Mouse (Mus musculus) c-Kit-positive CD71-negative TER-119-negative erythroid progenitor cells, embryonic 14.5 days (primary cell): ENCODE data around the gene Wdfy4.

Experiments
- DNase-seq: peaks from one replicate; pipeline ENCODE4 v3.0.0-alpha.2; 2013; ENCODE audit warnings: low read depth

The Wdfy4 gene

DNA sequence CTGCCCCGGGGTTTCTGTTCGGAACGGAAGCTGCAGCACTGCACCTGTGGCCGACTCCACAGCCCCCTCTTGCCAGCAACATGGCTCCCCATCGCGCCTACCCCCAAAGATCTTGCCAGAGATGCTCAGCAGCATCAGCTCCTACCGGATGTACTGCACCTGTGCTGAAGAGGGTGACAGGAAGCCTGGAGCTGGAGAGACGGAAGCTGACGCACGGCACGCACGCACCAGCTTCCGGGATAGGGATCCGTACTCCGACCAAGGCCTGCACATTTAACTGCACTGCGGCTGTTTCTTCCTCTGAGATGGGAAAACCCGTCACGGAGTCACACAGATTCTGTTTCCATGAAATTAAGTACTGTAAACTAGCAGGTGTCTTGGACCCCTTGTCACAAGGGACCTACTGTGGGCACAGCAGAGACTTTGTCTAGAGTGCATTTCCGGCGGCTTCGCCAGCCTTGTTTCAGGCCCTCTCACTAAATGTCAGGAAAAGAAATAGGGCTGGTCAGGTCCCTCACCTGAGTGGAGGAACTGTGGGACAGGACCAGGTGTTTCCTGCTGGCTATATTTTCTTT, 4.6 kb upstream of the Wdfy4 start:
- DNase-seq: no peak

DNA sequence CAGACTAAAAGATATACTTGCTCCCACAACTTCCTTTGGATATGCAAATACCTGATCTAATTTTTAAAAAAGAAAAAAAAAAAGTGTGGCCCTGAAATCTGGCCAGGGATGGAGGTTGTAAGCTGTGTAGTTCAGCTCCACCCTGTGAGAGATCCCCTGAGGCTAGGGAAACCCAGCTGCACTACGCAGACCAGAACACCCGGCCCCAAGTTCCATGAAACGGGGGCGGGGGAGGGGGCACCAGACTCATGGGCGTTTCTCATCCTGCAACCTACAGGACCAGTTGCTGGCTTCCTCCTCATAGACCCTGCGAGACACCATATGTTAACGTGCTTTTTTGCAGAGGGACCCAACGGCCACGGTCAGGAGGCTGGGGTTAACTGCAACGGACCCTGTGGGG, 3.9 kb upstream of the Wdfy4 start:
- no peak for DNase-seq

DNA sequence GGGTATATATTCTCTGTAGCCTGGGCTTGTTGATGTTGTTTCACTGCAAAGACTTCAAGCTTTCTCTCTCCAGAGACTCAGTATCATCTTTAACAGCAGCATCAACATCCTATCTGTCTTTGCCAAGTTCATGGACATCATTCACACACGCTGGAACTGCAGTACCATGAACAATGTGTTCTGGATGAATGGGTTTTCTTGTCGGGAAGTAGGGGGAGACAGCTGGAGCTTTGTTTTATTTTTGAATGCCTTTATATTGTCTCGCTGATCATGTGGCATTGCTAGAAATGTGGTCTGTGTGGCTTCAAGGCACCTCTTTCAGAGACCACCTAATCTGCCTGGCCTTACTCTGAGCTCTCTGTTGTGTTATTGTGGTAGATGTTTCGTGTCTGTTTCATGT, 1.9 kb upstream of the Wdfy4 start:
- no peak for DNase-seq

DNA sequence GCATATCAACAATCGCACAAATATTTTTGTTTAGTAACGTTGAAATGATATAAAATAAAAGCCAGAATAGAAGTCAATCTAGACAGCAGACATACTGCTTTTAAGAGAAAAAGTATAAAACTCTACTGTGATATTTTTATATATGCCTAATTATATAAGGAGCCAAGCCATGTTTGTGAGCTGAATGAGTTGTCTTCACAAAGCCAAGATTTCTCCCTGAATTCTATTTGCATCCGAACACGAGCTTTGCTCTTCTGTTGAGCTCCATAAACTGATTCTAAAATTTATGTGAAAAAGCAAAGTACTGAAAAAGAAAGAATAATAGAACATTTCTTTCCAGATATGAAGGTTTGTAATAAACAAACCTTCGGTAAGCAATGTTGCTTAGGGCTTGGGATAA, 5.2 kb downstream of the Wdfy4 start:
- DNase-seq: no peak

DNA sequence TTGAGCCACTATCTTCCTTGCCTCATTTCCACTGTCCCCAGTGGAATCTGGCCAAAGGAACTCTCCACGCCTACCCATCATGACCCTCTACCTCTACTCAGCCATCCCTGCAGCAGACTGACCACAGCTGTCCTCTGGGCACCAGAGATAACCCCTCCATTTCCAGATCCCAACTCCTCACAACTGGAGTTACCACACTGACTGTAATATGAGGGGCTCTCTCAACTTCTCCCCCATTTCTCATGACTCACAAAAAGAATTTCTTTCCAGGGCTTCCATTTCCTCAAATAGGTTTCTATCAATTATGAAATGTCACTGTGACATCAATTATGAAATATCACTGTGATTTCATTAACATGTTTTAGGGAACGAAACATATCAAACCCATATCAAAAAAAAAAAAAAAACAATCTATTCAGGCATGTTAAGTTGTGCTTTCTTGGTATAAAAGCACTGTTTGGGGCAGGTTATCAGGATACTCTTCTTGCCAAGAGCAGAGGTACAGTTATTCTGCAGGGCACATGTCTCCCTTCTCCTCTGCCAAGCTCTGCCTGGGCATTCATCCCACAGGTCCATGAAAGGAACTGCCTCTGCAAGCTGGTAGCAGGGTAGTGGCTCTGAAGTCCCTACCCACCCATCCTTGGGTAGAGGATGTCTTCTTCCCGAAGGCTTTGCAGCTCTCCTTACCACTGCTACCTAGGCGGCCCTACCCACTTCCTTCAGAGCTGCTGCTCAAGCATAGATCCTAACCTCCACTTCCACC, 10.1 kb downstream of the Wdfy4 start:
- DNase-seq: no peak

DNA sequence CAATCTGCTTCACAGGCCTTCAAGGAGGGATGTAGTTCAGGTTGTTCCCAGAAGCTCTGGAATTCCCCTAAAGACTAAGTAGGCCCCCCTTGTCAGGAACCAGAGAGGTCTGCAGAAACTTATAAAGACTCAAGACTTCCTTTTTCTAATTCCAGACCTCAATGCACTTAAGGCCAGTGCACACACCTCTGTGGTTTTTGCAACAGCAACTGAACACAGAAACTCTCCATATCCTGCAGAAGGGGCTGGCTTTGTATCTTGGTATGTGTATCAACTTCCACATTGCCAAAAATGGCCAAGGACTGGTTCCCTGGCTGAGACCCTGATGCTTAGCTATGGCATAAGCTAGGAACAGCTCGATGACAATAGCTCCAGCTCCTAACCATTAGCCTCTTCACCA, 13.4 kb downstream of the Wdfy4 start:
- DNase-seq: no peak

DNA sequence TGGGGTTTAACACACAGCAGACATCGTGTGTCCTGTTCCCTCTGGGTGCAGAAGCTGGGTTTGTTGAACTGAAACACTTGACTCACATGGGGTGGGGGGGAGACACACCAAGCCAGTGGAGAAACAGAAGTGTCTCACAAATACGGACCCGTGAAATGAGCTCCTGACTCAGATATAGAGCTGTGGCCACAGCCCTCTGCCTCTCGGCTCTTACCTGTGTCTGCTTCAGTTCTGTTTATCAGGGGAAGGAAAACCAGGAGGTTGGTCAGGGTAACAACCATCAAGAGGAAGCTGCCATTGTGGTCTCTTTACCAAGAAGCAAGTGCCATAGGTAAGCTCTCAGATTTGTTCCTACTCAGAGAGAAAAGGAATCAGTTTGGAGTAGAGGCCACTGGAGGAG, 16.6 kb downstream of the Wdfy4 start:
- no peak for DNase-seq

DNA sequence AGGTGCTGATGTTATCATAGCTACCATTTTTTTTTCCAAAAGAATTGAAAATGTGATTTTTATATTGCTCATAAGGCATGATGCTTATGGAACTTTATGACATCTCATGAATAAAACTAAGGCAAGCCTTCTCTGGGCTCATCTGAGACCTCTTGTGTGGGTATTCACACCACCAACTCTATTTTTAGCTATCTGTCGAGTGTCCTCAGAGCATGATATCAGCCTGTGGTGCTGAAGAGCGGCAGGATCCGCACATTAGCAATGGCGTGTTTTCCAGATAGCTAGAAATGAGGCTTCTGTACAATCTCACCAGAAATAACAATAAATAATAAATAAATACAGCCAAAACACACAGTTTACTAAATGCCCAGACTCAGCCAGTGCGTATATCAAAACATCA, 23.1 kb downstream of the Wdfy4 start:
- DNase-seq: no peak

DNA sequence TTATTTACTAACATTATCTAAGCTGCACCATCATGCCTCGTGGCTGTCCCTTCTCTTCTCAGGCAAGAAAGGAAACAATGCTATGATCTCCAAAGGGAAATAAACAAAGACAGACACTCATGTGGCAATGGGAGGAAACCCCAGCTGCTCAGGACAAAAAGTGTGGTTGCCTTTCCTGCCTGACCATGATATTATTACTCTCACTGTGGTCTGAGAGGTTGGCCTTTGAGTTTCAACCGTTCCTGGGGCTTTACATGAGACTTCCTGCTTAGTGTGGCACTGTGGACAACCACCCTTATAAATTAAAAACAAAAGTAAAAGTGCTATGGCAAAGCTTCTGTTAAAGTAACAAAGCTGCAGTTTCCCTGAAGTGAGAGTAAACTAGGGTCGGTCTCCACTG, 27.0 kb downstream of the Wdfy4 start:
- DNase-seq: no peak

DNA sequence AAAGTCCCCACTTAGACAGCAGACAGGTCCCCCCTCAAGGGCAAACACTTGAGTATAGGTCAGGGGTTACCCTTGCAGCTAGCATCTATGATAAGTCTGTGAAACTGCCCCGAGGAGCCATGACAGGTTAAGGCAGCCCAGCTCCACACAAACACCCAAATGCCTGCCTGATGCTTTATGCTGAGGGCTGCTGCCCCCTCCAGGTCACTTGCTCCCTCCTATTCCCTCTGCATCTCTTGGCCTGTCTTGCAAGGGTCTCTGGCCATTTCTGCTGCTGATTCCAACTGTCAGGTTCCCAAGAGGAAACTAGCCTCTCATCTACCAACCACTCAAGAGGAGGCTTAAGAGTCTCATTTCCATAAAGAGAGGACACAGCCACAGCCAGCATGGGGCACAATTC, 32.4 kb downstream of the Wdfy4 start:
- no peak for DNase-seq

DNA sequence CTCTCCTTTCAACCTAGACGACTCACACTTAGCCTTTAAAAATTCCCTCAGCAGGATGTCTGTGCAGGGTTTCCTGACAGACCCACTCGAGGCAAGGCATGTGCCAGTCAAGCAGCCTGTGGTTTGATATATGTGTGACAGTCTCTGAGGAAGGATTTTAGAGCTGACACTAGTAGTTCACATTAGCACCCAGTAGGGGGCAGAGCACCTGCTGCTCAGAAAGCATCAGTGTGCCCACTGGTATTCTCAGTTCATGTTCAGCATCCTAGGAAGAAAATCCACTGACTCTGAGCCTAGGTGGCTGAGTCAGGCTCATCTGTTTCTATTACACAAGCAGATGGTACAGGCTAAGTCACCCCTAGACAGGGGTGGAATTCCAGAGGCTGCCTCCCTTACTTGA, 39.0 kb downstream of the Wdfy4 start:
- peak; percentile 29 for DNase-seq

DNA sequence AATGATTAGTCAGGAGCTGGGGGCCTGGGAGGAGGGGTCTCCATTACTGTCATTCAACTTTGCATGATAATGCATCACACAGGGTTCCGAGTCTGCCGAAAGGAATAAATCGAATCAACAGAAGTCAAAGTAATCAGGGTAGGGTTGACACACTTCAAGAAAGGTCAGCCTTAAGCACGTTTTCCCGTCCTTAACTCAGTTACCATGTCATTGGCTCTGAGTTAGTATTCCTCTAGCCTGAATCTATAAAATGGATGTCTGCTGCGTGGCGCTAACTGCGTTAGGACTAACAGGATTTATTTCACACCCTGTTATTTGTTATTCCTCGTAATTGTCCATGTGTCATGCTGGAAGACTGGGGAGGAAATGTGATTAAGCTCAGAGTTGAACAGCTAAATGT, 48.5 kb downstream of the Wdfy4 start:
- no peak for DNase-seq

DNA sequence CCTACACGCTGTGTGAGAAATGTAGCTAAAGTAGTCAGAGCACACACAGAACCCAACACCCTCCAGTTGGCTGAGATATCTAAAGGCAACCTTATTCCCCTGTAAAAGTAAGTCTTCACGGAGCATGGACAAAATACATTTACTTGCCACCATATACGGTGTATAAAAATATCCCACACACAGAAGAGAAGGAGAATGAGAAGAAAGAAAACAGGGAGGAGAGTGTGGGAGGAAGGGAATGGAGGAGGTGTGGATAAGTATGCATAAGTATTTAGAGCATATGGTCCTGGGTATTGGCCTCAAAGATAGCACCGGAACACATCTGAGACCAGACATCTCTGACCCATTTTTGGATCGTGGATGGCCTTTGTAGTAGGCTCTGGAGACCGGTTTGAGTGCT, 50.1 kb downstream of the Wdfy4 start:
- no peak for DNase-seq

DNA sequence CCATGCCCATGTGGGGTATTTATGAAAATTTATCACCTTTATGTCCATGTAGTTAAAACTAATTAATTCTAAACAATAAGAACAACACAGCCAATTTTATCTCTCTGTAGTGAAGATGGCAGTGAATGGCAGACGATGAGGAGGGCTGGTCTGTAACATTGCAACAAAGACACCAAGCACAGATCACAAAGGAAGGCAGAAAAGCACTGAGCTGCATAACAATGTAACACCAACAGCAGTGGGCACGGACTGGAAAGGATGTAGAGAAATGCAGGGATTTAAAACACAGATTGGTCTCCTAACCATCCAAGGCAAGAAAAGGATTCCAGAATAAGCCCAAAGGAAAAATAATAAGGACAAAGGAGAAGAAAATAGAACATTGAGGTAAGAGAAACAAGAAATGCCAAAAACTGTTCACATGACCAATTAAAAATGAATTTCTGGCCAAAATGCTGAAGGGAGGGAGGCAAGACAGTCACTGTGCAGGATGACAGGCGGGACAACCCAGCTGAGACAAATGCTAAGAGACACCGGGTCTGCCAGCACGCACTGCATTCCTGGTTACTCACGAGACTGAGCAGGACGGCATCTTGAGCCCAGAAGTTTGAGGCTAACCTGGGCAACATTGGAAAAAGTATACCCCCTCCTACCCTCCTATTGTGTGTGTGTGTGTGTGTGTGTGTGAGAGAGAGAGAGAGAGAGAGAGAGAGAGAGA, 54.1 kb downstream of the Wdfy4 start:
- DNase-seq: no peak

DNA sequence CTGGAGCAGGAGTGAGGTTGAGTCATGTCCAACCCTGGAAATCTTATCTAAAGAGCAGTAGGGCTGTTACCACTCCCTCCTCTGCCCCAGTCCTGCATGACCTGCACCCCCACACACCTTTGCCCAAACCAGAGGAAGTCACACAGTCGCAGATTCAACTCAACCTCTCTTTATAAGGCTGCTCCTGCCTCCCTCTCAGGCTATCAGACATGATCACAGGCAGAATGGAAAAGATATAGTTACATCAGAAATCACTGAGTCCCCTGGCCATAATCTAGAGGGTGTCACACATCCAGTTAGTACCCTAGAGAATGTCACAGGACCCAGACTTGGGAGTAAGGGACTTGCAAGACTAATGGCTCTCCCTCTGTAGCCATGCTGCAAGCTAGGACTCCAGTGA, 68.7 kb downstream of the Wdfy4 start:
- DNase-seq: no peak

DNA sequence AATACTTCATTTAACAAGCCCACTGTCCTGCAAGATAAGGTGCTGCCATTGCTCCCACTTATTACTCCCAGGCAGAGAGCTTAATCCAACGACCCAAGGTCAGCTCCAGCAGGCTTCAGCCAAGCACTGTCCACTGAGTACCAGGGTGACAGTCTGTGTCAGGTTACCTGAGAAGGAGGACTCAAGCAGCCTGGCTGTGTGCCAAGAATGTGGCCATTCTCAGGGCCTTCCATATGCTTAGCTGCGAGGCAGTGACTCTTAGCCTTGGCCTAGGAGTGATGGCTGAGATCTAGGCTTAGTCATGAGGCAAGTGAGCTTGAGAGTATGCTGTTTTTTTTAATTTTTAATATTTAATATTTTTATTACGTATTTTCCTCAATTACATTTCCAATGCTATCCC, 80.5 kb downstream of the Wdfy4 start:
- no peak for DNase-seq

DNA sequence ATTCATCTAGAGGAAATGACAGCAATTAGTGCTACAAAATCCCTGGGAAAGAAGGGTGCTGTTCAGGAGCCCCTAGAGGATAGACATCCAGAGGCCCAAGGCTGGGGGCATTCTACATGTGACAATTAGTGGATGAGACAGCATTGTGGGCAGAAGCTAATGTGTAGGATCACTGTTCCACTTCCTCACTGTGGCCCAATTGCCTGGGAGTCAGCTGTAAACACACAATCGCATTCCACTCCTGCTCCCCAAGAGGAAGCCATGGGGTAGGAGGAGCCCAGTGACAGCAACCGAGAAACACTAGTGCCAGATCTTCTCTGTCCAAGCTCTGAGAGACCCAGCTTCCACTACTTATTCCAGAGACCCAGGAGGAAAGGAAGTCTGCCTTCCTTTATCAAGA, 83.7 kb downstream of the Wdfy4 start:
- no peak for DNase-seq

DNA sequence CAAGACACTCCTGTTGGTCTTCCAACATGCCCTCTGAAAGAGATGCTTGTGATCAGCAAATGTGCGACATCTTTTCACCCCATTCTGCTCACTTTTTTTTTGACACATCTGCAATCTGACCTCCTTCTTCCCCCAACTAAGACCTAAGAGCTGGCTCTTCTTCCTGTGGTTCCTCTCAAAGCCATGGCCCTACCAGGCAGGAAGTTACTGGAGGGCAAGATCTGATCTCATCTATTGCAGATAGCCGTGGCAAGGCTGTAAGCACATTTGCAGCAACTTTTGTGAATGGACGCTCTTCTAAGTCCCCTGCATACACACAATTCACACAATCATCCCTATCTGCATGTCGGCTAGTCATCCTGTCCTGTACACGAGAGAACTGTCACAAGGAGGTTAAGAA, 85.4 kb downstream of the Wdfy4 start:
- DNase-seq: no peak

DNA sequence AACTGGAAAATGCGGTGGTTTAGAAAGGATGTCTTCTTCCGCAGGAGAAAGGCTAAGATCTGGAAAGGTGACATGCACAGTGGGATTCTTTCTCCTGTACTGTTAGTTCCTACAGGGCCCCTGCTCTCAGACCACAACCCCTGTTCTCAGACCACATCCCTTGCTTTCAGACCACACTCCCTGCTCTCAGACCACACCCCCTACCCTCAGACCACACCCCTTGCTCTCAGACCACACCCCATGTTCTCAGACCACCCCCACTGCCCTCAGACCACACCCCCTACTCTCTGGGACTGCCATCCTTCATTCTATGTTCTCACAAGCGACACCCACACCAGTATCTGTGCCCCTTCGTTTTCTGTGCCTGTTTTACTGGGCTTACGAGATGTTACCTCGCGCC, 86.2 kb downstream of the Wdfy4 start:
- DNase-seq: peak; percentile 39

DNA sequence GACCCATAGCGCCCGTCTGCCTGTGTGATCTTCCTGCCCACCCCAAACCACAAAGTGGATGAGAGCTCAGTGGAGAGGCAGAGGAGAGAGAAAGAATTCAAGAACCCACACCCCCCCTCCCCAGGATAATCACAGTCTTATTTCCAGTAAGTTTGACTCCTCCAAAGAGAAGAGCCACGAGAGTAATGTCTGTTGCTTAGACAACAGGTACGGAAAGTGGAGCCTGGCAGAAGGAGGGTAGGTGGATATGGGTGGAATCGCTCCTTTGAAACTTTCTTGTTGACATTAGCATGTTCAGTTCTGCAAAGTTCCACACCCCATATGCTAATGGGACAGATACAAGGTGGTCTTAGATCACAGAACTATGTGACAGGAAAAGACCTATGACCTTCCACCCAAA, 88.8 kb downstream of the Wdfy4 start:
- no peak for DNase-seq

DNA sequence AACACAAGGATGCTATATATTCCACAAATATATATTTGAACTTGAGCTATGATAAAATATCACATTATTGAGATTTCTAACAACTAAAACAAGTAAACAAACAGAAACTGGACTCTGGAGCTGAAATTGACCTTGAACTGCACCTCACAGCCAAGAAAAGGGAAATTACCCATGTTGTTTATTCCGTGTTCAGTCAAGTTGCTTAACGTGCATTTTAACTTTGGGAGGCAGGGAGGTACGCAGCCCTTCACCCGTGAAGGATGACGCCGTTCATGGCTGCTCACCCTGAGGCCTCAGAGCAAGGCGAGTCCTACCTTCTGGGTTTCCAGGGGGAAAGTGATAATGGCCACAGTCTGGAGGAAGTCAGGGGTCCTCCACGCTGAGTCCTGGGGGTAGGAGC, 102.0 kb downstream of the Wdfy4 start:
- DNase-seq: no peak

DNA sequence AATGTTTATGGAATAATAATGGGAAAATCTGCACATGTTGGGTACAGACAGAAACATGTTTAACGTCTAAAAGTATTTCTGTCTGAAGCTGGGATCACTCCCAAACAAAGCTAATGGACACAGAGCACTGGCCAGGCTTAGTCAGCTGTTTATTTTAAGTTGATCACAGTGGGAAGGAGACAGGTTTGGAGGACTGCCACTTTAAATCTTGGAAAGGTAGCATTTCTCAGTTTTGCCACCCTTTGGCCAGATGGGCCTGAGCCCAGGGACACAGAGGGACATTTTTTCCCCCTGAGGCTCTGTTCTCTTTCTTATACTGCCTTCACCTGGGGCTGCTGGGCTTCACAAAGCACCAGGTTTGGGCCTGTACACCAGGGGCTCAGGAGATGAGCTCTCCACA, 103.0 kb downstream of the Wdfy4 start:
- no peak for DNase-seq

DNA sequence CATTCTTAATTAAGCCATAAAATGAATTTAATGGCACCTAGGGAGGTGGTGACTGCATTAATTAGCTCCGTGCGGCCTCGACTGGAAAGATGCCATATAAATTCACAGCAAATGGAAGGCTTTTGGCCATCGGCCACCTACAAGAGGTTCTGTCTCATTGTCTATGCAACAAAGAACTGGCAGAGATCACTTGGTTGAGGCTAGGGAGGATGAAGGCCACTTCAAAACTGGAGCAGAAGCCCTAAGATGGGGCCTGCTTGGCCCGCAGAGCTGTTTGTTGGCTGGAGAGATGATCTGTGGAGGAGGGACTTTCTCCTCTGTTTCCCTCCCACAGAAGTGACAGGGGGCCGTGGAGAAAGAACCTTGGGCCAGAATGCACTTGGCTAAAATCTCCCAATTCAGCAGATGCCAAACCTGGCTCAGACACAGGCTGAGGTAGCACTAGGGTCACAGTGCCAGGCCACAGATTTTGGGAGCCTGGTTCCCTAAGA, 103.9 kb downstream of the Wdfy4 start:
- no peak for DNase-seq

DNA sequence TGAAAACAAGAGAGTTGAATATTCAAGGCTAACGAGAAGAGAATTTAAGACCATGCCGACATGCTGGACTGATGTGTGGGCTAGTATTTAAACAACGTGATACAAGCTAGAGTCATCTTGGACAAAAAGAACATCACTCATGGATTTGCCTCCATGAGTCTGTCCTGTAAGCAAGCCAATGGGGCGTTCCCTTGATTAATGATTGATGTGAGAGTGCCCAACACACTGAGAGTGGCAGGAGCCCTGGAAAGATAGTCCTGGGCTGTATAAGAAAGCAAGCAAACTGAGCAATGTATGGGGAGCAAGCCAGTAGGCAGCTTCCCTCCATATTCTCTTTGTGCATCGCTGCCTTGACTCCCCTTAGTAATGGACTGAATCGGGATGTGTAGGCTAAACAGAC, 106.7 kb downstream of the Wdfy4 start:
- DNase-seq: no peak
